Mouse (Mus musculus) CH12.LX (cell line): ENCODE data around the gene Lyst. TPM values are rescaled to one million over a fixed set of nuclear protein-coding genes. Genes with fewer than 3 reads are reported as not detected.

Experiments
- DNase-seq: peaks from one replicate; pipeline ENCODE4 v3.0.0-alpha.2; 2013; ENCODE audit errors: extremely low read depth
- H3K27ac ChIP-seq: 2 replicates; pipeline ENCODE4 v1.5.1; 2012; ENCODE audit warnings: low read depth, mild to moderate bottlenecking, control low read depth, moderate library complexity; ENCODE audit not compliant: insufficient read depth
- H3K27me3 ChIP-seq: replicated peaks from 2 replicates; pipeline ENCODE3; 2012; ENCODE audit warnings: inconsistent platforms
- H3K36me3 ChIP-seq, 2 experiments: replicated peaks in 1 of 2; 2 replicates each; pipeline versions ENCODE3 to v1.6.1; 2012; ENCODE audit warnings: inconsistent platforms in 1 of 2, low read length in 1 of 2, mild to moderate bottlenecking in 1 of 2, mixed read lengths in 1 of 2, moderate library complexity in 1 of 2; ENCODE audit not compliant: control insufficient read depth in 1 of 2, insufficient read depth in 1 of 2
- H3K4me1 ChIP-seq, 2 experiments: 2 replicates each; pipeline ENCODE4 v1.6.1; 2012; ENCODE audit warnings: inconsistent platforms in 1 of 2, moderate library complexity in 1 of 2; ENCODE audit not compliant: insufficient read depth in 2 of 2, control insufficient read depth in 1 of 2
- H3K4me2 ChIP-seq: 2 replicates; pipeline ENCODE4 v1.6.1; 2012; ENCODE audit warnings: low read depth, mild to moderate bottlenecking, control low read depth; ENCODE audit not compliant: poor library complexity, insufficient read depth, severe bottlenecking
- H3K4me3 ChIP-seq, 3 experiments: fragments of 150-350 bp in 1 of 3; sonication (generic) in 1 of 3; replicated peaks in 1 of 3; 2 replicates each; pipeline versions ENCODE3 to v1.5.1; 2011 to 2012; ENCODE audit warnings: low read depth in 2 of 3, low read length in 2 of 3, mild to moderate bottlenecking in 2 of 3, moderate library complexity in 2 of 3, control low read depth in 1 of 3, improper control_type of control experiment in 1 of 3, inconsistent platforms in 1 of 3, mixed read lengths in 1 of 3; ENCODE audit not compliant: poor library complexity in 1 of 3
- H3K79me2 ChIP-seq: replicated peaks from 2 replicates; pipeline ENCODE4 v1.6.1; 2012; ENCODE audit warnings: mild to moderate bottlenecking, moderate library complexity; ENCODE audit not compliant: control insufficient read depth, poor library complexity, insufficient read depth, severe bottlenecking; ENCODE audit errors: extremely low read depth
- H3K9ac ChIP-seq: 2 replicates; pipeline ENCODE4 v1.6.1; 2012; ENCODE audit warnings: low read depth, mild to moderate bottlenecking, control low read depth, moderate library complexity; ENCODE audit not compliant: insufficient read depth
- H3K9me3 ChIP-seq: replicated peaks from 2 replicates; pipeline ENCODE3; 2012; ENCODE audit warnings: low read length, inconsistent platforms, mixed read lengths
- CHD1 ChIP-seq: IDR thresholded peaks from 2 replicates; pipeline ENCODE4 v1.6.1; 2012; ENCODE audit warnings: low read depth, low read length, improper control_type of control experiment, inconsistent platforms
- CHD2 ChIP-seq: IDR thresholded peaks from 2 replicates; pipeline ENCODE4 v1.6.1; 2011; ENCODE audit warnings: low read length, improper control_type of control experiment
- CTCF ChIP-seq, 2 experiments: IDR thresholded peaks in 1 of 2; conservative IDR thresholded peaks in 1 of 2; 2 replicates each; pipeline ENCODE4 v1.5.1; 2011 to 2012; ENCODE audit warnings: low read depth in 2 of 2, low read length in 2 of 2, improper control_type of control experiment in 1 of 2, inconsistent platforms in 1 of 2, mild to moderate bottlenecking in 1 of 2, moderate library complexity in 1 of 2
- GABPA ChIP-seq: IDR thresholded peaks from 2 replicates; pipeline ENCODE4 v1.6.1; 2012; ENCODE audit warnings: low read depth, low read length, improper control_type of control experiment, inconsistent platforms; ENCODE audit not compliant: insufficient replicate concordance
- HCFC1 ChIP-seq: IDR thresholded peaks from 2 replicates; pipeline ENCODE4 v1.6.1; 2012; ENCODE audit warnings: low read depth, mild to moderate bottlenecking, inconsistent platforms, low read length, improper control_type of control experiment
- MAZ ChIP-seq: IDR thresholded peaks from 2 replicates; pipeline ENCODE4 v1.6.1; 2012; ENCODE audit warnings: low read depth, mild to moderate bottlenecking, inconsistent platforms, low read length, improper control_type of control experiment, moderate library complexity
- MEF2A ChIP-seq: IDR thresholded peaks from 2 replicates; pipeline ENCODE4 v1.6.1; 2014; ENCODE audit warnings: low read depth, mild to moderate bottlenecking, inconsistent platforms, low read length, improper control_type of control experiment, borderline replicate concordance
- MXI1 ChIP-seq: IDR thresholded peaks from 2 replicates; pipeline ENCODE4 v1.6.1; 2011; ENCODE audit warnings: mild to moderate bottlenecking, low read depth, low read length, improper control_type of control experiment
- MYC ChIP-seq: IDR thresholded peaks from 2 replicates; pipeline ENCODE4 v1.6.1; 2011; ENCODE audit warnings: low read depth, mild to moderate bottlenecking, improper control_type of control experiment, low read length
- PAX5 ChIP-seq: IDR thresholded peaks from 2 replicates; pipeline ENCODE4 v1.6.1; 2012; ENCODE audit warnings: low read length, inconsistent platforms, mixed read lengths
- POLR2A ChIP-seq: IDR thresholded peaks from 2 replicates; pipeline ENCODE4 v1.6.1; 2011; ENCODE audit warnings: low read depth, mild to moderate bottlenecking, improper control_type of control experiment, low read length
- POLR2AphosphoS2 ChIP-seq: IDR thresholded peaks from 2 replicates; pipeline ENCODE4 v1.6.1; 2011; ENCODE audit warnings: low read depth, low read length, improper control_type of control experiment
- RAD21 ChIP-seq: IDR thresholded peaks from 2 replicates; pipeline ENCODE4 v1.6.1; 2011; ENCODE audit warnings: low read depth, mild to moderate bottlenecking, low read length, improper control_type of control experiment, moderate library complexity
- RCOR1 ChIP-seq: conservative IDR thresholded peaks from 2 replicates; pipeline ENCODE4 v1.6.1; 2012; ENCODE audit warnings: low read depth, mild to moderate bottlenecking, inconsistent platforms, low read length, improper control_type of control experiment
- UBTF ChIP-seq: IDR thresholded peaks from 2 replicates; pipeline ENCODE4 v1.6.1; 2012; ENCODE audit warnings: low read depth, mild to moderate bottlenecking, inconsistent platforms, low read length, improper control_type of control experiment, moderate library complexity
- ZNF384 ChIP-seq: IDR thresholded peaks from 2 replicates; pipeline ENCODE4 v1.6.1; 2012; ENCODE audit warnings: low read depth, low read length, improper control_type of control experiment, inconsistent platforms
- dilution Hi-C: fragments of 300-500 bp; cut with MboI; formaldehyde crosslinking; loops from 2 replicates; pipeline ENCODE4 v1.14.3; 2020; ENCODE audit warnings: low sequenced_read_pairs; ENCODE audit not compliant: extremely low pct_unique_long_range_greater_than_20kb, extremely low pct_ligation_motif_present
- in situ Hi-C: fragments of 300-500 bp; cut with MboI; formaldehyde crosslinking; loops from 3 replicates; pipeline ENCODE4 v1.14.3; 2019; ENCODE audit warnings: low sequenced_read_pairs, low pct_ligation_motif_present, low pct_unique_long_range_greater_than_20kb, mixed read lengths
- polyA plus RNA-seq: library from polyadenylated mRNA; unstranded; fragments of >175 nt; gene quantifications from 2 replicates; pipeline ENCODE4 v1.2.1, GENCODE M21; 2012; ENCODE audit warnings: low read depth; ENCODE audit not compliant: insufficient read length
- total RNA-seq, 2 experiments: library from RNA; depleted of rRNA; stranded (reverse); fragments of 300-350 nt in 1 of 2; fragments of >200 nt in 1 of 2; gene quantifications; 2 replicates each; pipeline ENCODE4 v1.2.3; 2012 to 2014

Lyst gene
- total and polyA plus RNA-seq, 3 experiments: 33.1 to 61.1 (median 34.8) TPM

GRCm38 (mm10) chr13:13820234-13821123, 230.3 kb downstream of the Lyst start:
- Histone ChIP-seq H3K79me2 (no peaks in the 10 kb centered on the region), H3K4me3 (no peak overlapping the region), H3K27me3 (no peaks in the 10 kb centered on the region), H3K36me3 (no peaks in the 10 kb centered on the region), H3K9me3 (no peaks in the 10 kb centered on the region), H3K4me2 (no peak overlapping the region), H3K4me1 (peaks cover 10 to 19% of the 10 kb centered on the region in 2 experiments), H3K9ac (no peak overlapping the region), H3K27ac (no peak overlapping the region)
- DNase-seq: no peak
- TF ChIP-seq ZNF384 (no peak), MAZ (no peak), CTCF (conservative IDR thresholded peaks at IDR 0.05 in 1 of 2, IDR thresholded peaks at IDR 0.05 in 1 of 2; ENCODE audit: low read depth in 2 of 2, low read length in 2 of 2) (no peak), HCFC1 (no peak), UBTF (no peak), PAX5 (no peak), MEF2A (no peak), RAD21 (no peak), POLR2A (no peak), CHD2 (no peak), POLR2AphosphoS2 (no peak), MXI1 (no peak), RCOR1 (no peak)
- in situ Hi-C loops (no loop called here), dilution Hi-C loops (no loop called here)

- no peak overlapping the region for H3K4me2 ChIP-seq
- dilution Hi-C loops: no loop called here
- no peak for DNase-seq
- H3K9ac ChIP-seq: no peak overlapping the region
- no peaks in the 10 kb centered on the region for H3K79me2 ChIP-seq
- no peak overlapping the region for H3K4me3 ChIP-seq
- no peak overlapping the region for H3K27ac ChIP-seq
- no peaks in the 10 kb centered on the region for H3K36me3 ChIP-seq
- no peaks in the 10 kb centered on the region for H3K27me3 ChIP-seq
- no peak for TF ChIP-seq CHD1
- no peak for TF ChIP-seq MYC
- TF ChIP-seq GABPA: no peak
- TF ChIP-seq, all 38 proteins: peak for 0
- in situ Hi-C loops: no loop called here
- Histone ChIP-seq H3K9me3 (no peaks in the 10 kb centered on the region), H3K4me1 (peaks cover 4 to 13% of the 10 kb centered on the region in 2 experiments)
Observed at GRCm38 (mm10) chr13:13824946-13825345, 234.7 kb downstream of the Lyst start.
